Mouse (Mus musculus) G1E-ER4 (cell line): ENCODE measurements around the gene Opn3. TPM values are rescaled to one million over a fixed set of nuclear protein-coding genes. Genes with fewer than 3 reads are reported as not detected.

Experiments used
- GATA1 ChIP-seq: IDR thresholded peaks from one replicate; pipeline ENCODE4 v1.8.0; 2012; ENCODE audit warnings: low read length, inconsistent platforms
- polyA plus RNA-seq: library from polyadenylated mRNA; stranded (reverse); fragments of >175 nt; gene quantifications from 2 replicates; pipeline ENCODE4 v1.2.3, GENCODE M21; 2012

Opn3 gene
- polyA plus RNA-seq = 0.85 and 1.5 TPM in 2 replicates

DNA sequence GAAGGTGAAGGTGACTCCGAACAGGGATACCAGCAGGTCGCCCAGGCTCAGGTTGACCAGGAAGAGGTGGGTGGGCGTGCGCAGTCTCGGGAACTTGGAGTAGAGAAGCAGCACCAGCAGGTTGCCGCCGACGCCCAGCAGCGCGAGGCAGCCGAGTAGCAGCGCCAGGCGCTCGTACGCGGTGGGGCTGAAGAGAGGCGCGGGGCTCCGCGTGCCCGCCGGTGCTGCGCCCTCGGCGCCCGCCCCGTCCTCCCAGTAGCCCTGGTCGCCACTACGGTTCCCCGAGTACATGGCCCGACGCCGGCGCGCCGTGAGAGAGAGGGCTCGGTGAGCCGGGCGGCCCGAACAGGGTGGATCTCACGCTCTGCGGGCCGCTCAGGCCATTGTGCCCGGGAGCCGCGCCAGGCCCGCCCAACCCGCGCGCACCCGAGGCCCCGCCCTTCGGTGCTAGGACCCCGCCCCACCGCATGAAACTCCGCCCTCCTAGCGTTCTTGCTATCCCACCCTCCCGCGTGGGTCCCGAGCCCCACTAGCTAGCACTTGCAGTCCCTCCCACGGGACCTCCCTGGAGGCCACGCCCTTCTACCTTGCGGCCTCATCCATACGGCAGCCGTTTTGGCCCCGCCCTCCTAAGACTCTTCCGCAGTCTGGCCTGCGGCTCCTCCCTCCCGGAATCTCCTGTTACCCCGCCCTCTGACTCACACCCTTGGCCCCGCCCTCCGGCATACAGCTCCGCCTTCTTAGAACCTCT, at the start of gene Opn3, which contains the start of gene Chml:
Gene Opn3 (minus strand): TSS at position 531 of the 751 bp plus-strand sequence.
Gene Chml (minus strand): TSS at position 656 of the 751 bp plus-strand sequence.
- no peak for TF ChIP-seq GATA1

GRCm38 (mm10) chr1:175725771-175726170, 33.2 kb upstream of the Opn3 start:
- TF ChIP-seq GATA1 = no peak

- TF ChIP-seq GATA1 = no peak
Observed at GRCm38 (mm10) chr1:175716832-175717231, 24.3 kb upstream of the Opn3 start.

DNA sequence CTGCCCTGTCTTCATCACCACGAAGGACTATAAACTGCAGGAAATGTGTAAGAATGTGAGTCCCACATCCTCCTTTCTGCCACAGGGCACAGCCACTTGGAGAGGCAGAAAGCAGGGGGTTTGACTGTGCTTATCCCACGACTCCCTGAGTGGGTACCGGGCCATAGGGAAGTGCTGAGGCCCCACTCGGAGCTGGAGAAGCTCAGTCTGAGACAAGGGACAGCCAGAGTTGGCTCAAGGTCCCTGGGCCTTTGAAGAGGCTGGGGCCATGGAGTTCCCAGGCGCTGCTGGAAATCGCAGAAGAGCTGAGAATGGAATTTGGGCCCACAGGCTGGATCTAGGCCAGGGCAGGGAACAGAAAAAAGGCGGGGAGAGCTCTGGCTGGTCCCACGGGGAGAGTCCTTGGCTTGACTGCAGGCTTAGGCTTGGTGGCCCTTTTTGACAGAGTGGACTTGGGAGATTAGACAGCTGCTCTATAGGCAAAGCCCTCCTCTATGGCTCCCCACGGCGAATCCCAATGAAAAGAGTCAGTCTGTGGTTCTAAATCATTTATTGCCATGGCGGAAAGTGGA, 19.8 kb upstream of the Opn3 start:
- no peak for TF ChIP-seq GATA1

DNA sequence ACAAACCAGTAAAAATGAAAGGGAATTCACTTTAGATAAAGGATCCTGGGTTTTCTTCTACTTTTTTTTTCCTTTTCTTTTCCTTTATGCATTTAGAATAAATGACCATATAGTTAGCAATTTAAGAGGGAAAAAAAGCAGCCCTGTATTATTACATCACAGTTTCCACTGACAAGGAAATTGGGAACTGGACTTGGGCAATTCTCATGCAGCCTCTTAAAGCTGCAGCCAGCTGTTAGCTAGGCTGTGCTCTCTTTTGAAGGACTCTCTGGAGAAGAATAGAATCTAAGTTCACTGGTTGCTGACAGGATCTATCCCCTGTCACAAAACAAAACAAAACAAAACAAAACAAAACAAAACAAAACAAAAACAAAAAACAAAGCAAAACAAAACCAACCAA, 15.4 kb upstream of the Opn3 start:
- TF ChIP-seq GATA1 = no peak

GRCm38 (mm10) chr1:175707599-175707998, 15.0 kb upstream of the Opn3 start:
- no peak for TF ChIP-seq GATA1

GRCm38 (mm10) chr1:175701145-175701544, 8.6 kb upstream of the Opn3 start:
- no peak for TF ChIP-seq GATA1

GRCm38 (mm10) chr1:175699796-175700195, 7.2 kb upstream of the Opn3 start:
- no peak for TF ChIP-seq GATA1

GRCm38 (mm10) chr1:175699375-175699774, 6.8 kb upstream of the Opn3 start:
- no peak for TF ChIP-seq GATA1

DNA sequence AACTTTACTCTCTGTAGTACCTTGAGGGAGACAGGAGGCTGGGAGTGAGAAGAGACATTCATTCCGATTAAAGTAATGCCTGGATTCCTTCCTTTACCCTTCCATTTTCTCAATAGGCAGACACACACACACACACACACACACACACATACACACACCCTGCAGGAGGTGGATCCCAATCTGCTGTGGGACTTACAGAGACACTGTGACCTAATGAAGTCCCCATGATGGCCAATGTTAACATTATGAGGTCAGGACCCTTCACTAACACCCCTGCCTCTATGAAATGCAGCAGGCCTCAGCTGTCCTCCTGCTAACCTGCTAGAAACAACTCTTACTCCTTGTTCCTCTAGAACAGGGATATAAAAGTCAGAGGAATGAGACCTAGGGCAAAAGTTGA, 5.7 kb upstream of the Opn3 start, which contains the start of gene Wdr64:
Gene Wdr64 (plus strand): TSS at position 301 of the 400 bp plus-strand sequence.
- no peak for TF ChIP-seq GATA1

- TF ChIP-seq GATA1 = no peak
Observed at GRCm38 (mm10) chr1:175693429-175693960, 919 bp upstream of the Opn3 start.

DNA sequence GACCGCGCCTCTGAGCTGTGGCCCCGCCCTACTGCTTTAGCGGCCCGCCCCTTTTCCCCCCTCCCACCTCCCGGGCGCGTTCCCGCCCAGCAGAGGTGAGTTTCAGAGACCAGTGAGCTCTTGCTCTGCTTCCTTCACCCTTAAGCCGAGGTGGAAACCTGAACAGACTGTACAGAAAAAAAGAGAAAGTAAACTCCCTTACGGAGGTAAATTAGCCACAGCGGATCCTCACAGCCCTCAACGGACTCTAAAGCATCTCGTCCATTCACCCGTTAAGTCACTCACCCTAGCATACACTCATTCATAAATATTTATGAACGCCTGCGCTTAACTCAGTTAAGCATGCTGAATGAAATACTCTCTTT, 403 bp upstream of the Opn3 start:
- no peak for TF ChIP-seq GATA1

DNA sequence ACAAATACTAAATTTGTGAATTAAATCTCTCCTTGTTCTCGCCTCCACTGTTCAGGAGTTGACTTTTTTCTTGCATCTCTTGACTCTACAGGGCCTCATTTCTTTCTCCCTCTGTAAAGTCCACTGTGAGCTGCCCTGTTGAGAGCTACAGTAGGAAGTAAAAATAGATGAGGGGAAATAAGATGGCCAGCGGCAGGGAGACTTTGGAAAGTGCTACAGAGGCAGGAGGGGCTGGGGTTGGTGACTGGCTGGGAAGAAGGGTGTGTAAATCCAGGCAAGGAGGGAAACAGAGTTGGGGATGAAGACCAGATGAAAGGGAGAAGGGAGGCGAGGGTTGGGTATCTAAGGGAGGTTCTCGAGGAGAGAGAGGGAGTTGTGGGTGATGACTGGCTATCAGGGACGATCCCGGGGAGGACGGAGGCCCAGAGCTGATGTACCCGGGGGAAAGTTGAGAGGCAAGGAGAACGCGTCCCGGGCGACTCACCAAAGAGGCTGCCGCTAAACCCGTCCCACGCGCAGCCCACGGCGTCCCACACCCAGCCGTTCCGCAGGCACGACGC, 810 bp downstream of the Opn3 start:
- TF ChIP-seq GATA1 = no peak

GRCm38 (mm10) chr1:175680995-175681394, 11.6 kb downstream of the Opn3 start:
- TF ChIP-seq GATA1 = no peak

DNA sequence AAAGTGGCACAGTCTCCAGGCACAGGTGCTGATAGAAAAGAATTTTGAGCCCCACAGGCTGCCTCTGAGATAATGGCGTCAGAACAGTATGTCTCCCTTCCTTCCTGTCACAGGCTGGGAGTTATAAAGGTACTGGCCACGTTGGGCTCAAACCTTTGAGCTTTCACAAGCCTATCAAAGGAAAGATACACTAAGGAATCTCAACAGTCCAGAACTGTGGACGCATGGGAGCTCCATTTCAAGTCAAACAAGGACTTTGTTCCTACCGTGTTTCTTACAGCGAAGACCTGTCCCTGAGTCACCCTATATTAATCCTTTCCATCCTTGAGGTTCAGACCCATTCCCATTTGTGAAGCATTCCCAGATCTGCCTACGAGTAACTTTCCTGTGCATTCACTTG, 15.1 kb downstream of the Opn3 start:
- no peak for TF ChIP-seq GATA1

DNA sequence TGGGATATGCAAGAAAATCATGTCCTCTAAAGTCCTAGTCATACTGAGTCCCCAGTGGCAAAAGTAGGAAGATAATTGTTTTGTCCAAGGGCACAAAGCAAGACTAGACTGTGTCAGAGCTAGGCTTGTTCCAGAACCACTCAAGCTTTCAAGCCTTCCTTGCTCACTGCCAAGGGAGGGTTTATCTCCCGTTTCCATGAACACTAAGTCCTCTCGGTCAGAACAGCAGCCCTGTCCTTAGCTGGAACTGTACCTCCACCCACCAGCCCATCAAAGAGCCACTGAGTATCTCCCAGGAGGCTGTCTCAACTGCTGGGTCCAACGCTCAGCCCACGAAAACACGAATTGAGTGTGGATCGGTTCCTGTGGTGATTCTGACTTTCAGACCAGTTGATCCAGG, 17.5 kb downstream of the Opn3 start:
- no peak for TF ChIP-seq GATA1
